Mouse (Mus musculus) kidney, embryonic 16.5 days (tissue): ENCODE measurements around the gene Cdk11b. TPM values are rescaled to one million over a fixed set of nuclear protein-coding genes. Genes with fewer than 3 reads are reported as not detected.

Experiments used
- ATAC-seq: fragments of 200-750 bp; cut with Nextera tagmentation; 2 replicates; pipeline ENCODE4 v1.8.0; 2017; ENCODE audit warnings: moderate TSS enrichment; ENCODE audit not compliant: low FRiP score, low TSS enrichment
- H3K27ac ChIP-seq: fragments of 300-500 bp; sonication (generic); 2 replicates; pipeline ENCODE4 v1.5.1; 2014; ENCODE audit warnings: low read length
- H3K27me3 ChIP-seq: fragments of 300-500 bp; sonication (generic); 2 replicates; pipeline ENCODE4 v1.6.1; 2014; ENCODE audit warnings: low read length, control low read depth, mixed read lengths; ENCODE audit not compliant: insufficient read depth
- H3K36me3 ChIP-seq: fragments of 300-500 bp; sonication (generic); 2 replicates; pipeline ENCODE4 v1.6.1; 2014; ENCODE audit warnings: low read length, control low read depth, mixed read lengths; ENCODE audit not compliant: insufficient read depth
- H3K4me1 ChIP-seq: fragments of 300-500 bp; sonication (generic); 2 replicates; pipeline ENCODE4 v1.6.1; 2014; ENCODE audit warnings: low read length, control low read depth, mixed read lengths; ENCODE audit not compliant: insufficient read depth
- H3K4me2 ChIP-seq: fragments of 300-500 bp; sonication (generic); replicated peaks from 2 replicates; pipeline ENCODE4 v1.6.1; 2014; ENCODE audit warnings: low read depth, low read length
- H3K4me3 ChIP-seq: fragments of 300-500 bp; sonication (generic); 2 replicates; pipeline ENCODE4 v1.5.1; 2014; ENCODE audit warnings: mild to moderate bottlenecking, low read length
- H3K9ac ChIP-seq: fragments of 300-500 bp; sonication (generic); replicated peaks from 2 replicates; pipeline ENCODE4 v1.6.1; 2014; ENCODE audit warnings: low read length
- H3K9me3 ChIP-seq: fragments of 300-500 bp; sonication (generic); 2 replicates; pipeline ENCODE4 v1.6.1; 2016; ENCODE audit warnings: low read length, control low read depth
- WGBS: fragments of 180-500 bp; shearing (Covaris S2); extraction: QIAGEN DNeasy Blood & Tissue Kit; methylation state at CpG from one replicate; pipeline ENCODE4 v1.1.7; 2014; 5-methylcytosine and 5-hydroxymethylcytosine counted together
- polyA plus RNA-seq: library from polyadenylated mRNA; unstranded; fragments of >200 nt; fragmentation: Nextera tagmentation; extraction: Ambion mirVana; gene quantifications from 2 replicates; pipeline ENCODE4 v1.2.1, GENCODE M21; 2015

The Cdk11b gene
- polyA plus RNA-seq, 1 experiment from 2014 or later: 56.6 TPM

GRCm38 (mm10) chr4:155591012-155591719 is 33.5 kb upstream of the Cdk11b start:
- 87% methylated on average over 7 of the region's 7 CpGs for whole genome bisulfite sequencing
- Histone ChIP-seq H3K4me1 (no peaks in the 10 kb centered on the region), H3K27me3 (no peaks in the 10 kb centered on the region), H3K4me3 (no peak overlapping the region), H3K9ac (no peak overlapping the region), H3K27ac (no peak overlapping the region), H3K36me3 (peaks cover 28% of the 10 kb centered on the region), H3K4me2 (no peak overlapping the region), H3K9me3 (no peaks in the 10 kb centered on the region)
- ATAC-seq: no peak

- no peaks in the 10 kb centered on the region for H3K27me3 ChIP-seq
- 37% methylated on average over 1 of the region's 1 CpGs for WGBS
- H3K9me3 ChIP-seq: no peaks in the 10 kb centered on the region
- H3K27ac ChIP-seq: no peak overlapping the region
- no peak for ATAC-seq
- H3K9ac ChIP-seq: no peak overlapping the region
- peaks cover 16% of the 10 kb centered on the region for H3K36me3 ChIP-seq
- H3K4me2 ChIP-seq: no peak overlapping the region
- no peak overlapping the region for H3K4me3 ChIP-seq
- no peaks in the 10 kb centered on the region for H3K4me1 ChIP-seq
Observed at GRCm38 (mm10) chr4:155593780-155594179, 30.9 kb upstream of the Cdk11b start.

- Histone ChIP-seq H3K27ac (no peak overlapping the region), H3K36me3 (no peaks in the 10 kb centered on the region), H3K9me3 (no peaks in the 10 kb centered on the region), H3K4me1 (peaks cover 5% of the 10 kb centered on the region; the same call in 1 of the 2 replicates), H3K4me3 (no peak overlapping the region), H3K4me2 (no peak overlapping the region), H3K27me3 (no peaks in the 10 kb centered on the region), H3K9ac (no peak overlapping the region)
- WGBS: 70% methylated on average over 3 of the region's 3 CpGs
- no peak for ATAC-seq
Observed at GRCm38 (mm10) chr4:155595777-155596176, 28.9 kb upstream of the Cdk11b start.

GRCm38 (mm10) chr4:155596606-155597005 is 28.0 kb upstream of the Cdk11b start:
- no peak overlapping the region for H3K4me3 ChIP-seq
- no peaks in the 10 kb centered on the region for H3K36me3 ChIP-seq
- no peak overlapping the region for H3K27ac ChIP-seq
- H3K4me2 ChIP-seq: no peak overlapping the region
- H3K9ac ChIP-seq: no peak overlapping the region
- H3K9me3 ChIP-seq: no peaks in the 10 kb centered on the region
- H3K27me3 ChIP-seq: no peaks in the 10 kb centered on the region
- H3K4me1 ChIP-seq: peaks cover 6% of the 10 kb centered on the region; the same call in 1 of the 2 replicates
- no peak for ATAC-seq
- 69% methylated on average over 5 of the region's 5 CpGs for WGBS

GRCm38 (mm10) chr4:155598536-155598935 is 26.1 kb upstream of the Cdk11b start:
- Histone ChIP-seq H3K9me3 (no peaks in the 10 kb centered on the region), H3K27ac (no peak overlapping the region), H3K4me3 (no peak overlapping the region), H3K36me3 (0 out of 2 replicates have a peak, but pooled peaks cover 2% of the 10 kb centered on the region), H3K27me3 (no peaks in the 10 kb centered on the region), H3K4me2 (no peak overlapping the region), H3K4me1 (peaks cover 12% of the 10 kb centered on the region), H3K9ac (no peak overlapping the region)
- ATAC-seq: no peak
- WGBS: 16% methylated on average over 20 of the region's 20 CpGs

- Histone ChIP-seq H3K27ac (peak overlapping the region; percentile 99), H3K27me3 (no peaks in the 10 kb centered on the region), H3K9ac (peak overlapping the region; percentile 94), H3K4me3 (peak overlapping the region; percentile 69), H3K9me3 (no peaks in the 10 kb centered on the region), H3K4me2 (peak overlapping the region; percentile 95), H3K36me3 (0 out of 2 replicates have a peak, but pooled peaks cover 2% of the 10 kb centered on the region), H3K4me1 (peaks cover 12% of the 10 kb centered on the region)
- no peak for ATAC-seq
- WGBS: 86% methylated on average over 10 of the region's 11 CpGs
Observed at GRCm38 (mm10) chr4:155599901-155600825, 24.5 kb upstream of the Cdk11b start.

GRCm38 (mm10) chr4:155601091-155601996 is 23.3 kb upstream of the Cdk11b start, which contains the start of gene Slc35e2:
Gene Slc35e2 (plus strand): TSS chr4:155601416.
- Histone ChIP-seq H3K9ac (peak within 1 kb of the TSS; percentile 94), H3K27ac (peak within 1 kb of the TSS; percentile 99), H3K4me1 (peaks cover 12% of the 10 kb centered on the region), H3K27me3 (no peaks in the 10 kb centered on the region), H3K9me3 (no peaks in the 10 kb centered on the region), H3K4me3 (peak within 1 kb of the TSS; percentile 69), H3K36me3 (0 out of 2 replicates have a peak, but pooled peaks cover 2% of the 10 kb centered on the region), H3K4me2 (peak within 1 kb of the TSS; percentile 95)
- ATAC-seq: peak; percentile 98
- WGBS: under 1% methylated on average over 64 of the region's 65 CpGs

- H3K4me3 ChIP-seq: peak overlapping the region; percentile 69
- peaks cover 12% of the 10 kb centered on the region for H3K4me1 ChIP-seq
- H3K27me3 ChIP-seq: no peaks in the 10 kb centered on the region
- peaks cover 2% of the 10 kb centered on the region; the same call in 1 of the 2 replicates for H3K36me3 ChIP-seq
- 1% methylated on average over 31 of the region's 31 CpGs for WGBS
- ATAC-seq: peak; percentile 60; the same call in 1 of the 2 replicates
- H3K4me2 ChIP-seq: peak overlapping the region; percentile 95
- no peaks in the 10 kb centered on the region for H3K9me3 ChIP-seq
- H3K9ac ChIP-seq: peak overlapping the region; percentile 94
- peak overlapping the region; percentile 99 for H3K27ac ChIP-seq
Observed at GRCm38 (mm10) chr4:155601997-155602456, 22.6 kb upstream of the Cdk11b start.

GRCm38 (mm10) chr4:155602753-155603152 is 21.9 kb upstream of the Cdk11b start:
- peaks cover 2% of the 10 kb centered on the region; the same call in 1 of the 2 replicates for H3K36me3 ChIP-seq
- ATAC-seq: no peak
- no peak overlapping the region for H3K27ac ChIP-seq
- 88% methylated on average over 1 of the region's 1 CpGs for WGBS
- peak overlapping the region; percentile 95 for H3K4me2 ChIP-seq
- peaks cover 12% of the 10 kb centered on the region for H3K4me1 ChIP-seq
- H3K9ac ChIP-seq: peak overlapping the region; percentile 94; the same call in 1 of the 2 replicates
- no peaks in the 10 kb centered on the region for H3K9me3 ChIP-seq
- H3K27me3 ChIP-seq: no peaks in the 10 kb centered on the region
- H3K4me3 ChIP-seq: peak overlapping the region; percentile 69
